Mouse (Mus musculus) limb, embryonic 12.5 days (tissue): ENCODE data around the gene Sik2. TPM values are rescaled to one million over a fixed set of nuclear protein-coding genes. Genes with fewer than 3 reads are reported as not detected.

Source experiments
- ATAC-seq: fragments of 200-750 bp; cut with Nextera tagmentation; 2 replicates; pipeline ENCODE4 v1.8.0; 2017; ENCODE audit warnings: low read depth, moderate TSS enrichment; ENCODE audit not compliant: insufficient number of reproducible peaks, insufficient read depth, low FRiP score, low TSS enrichment
- H3K27ac ChIP-seq: fragments of 300-500 bp; sonication (generic); 2 replicates; pipeline ENCODE4 v1.5.1; 2016; ENCODE audit warnings: mild to moderate bottlenecking, moderate library complexity
- H3K27me3 ChIP-seq: fragments of 300-500 bp; sonication (generic); 2 replicates; pipeline ENCODE4 v1.6.1; 2016; ENCODE audit warnings: mild to moderate bottlenecking, moderate library complexity
- H3K36me3 ChIP-seq: fragments of 300-500 bp; sonication (generic); 2 replicates; pipeline ENCODE4 v1.6.1; 2016; ENCODE audit warnings: mild to moderate bottlenecking, moderate library complexity
- H3K4me1 ChIP-seq: fragments of 300-500 bp; sonication (generic); replicated peaks from 2 replicates; pipeline ENCODE4 v1.6.1; 2016
- H3K4me2 ChIP-seq: fragments of 300-500 bp; sonication (generic); 2 replicates; pipeline ENCODE4 v1.6.1; 2016; ENCODE audit warnings: mild to moderate bottlenecking, moderate library complexity
- H3K4me3 ChIP-seq: fragments of 300-500 bp; sonication (generic); replicated peaks from 2 replicates; pipeline ENCODE4 v1.5.1; 2016; ENCODE audit warnings: mild to moderate bottlenecking
- H3K9ac ChIP-seq: fragments of 300-500 bp; sonication (generic); replicated peaks from 2 replicates; pipeline ENCODE4 v1.6.1; 2016; ENCODE audit warnings: mild to moderate bottlenecking, moderate library complexity
- H3K9me3 ChIP-seq: fragments of 300-500 bp; sonication (generic); 2 replicates; pipeline ENCODE4 v1.6.1; 2016; ENCODE audit warnings: mild to moderate bottlenecking, moderate library complexity
- whole genome bisulfite sequencing: fragments of 180-500 bp; shearing (Covaris S2); methylation state at CpG from one replicate; pipeline ENCODE4 v1.1.7; 2016; 5-methylcytosine and 5-hydroxymethylcytosine counted together
- polyA plus RNA-seq: library from polyadenylated mRNA; unstranded; fragments of >200 nt; fragmentation: Nextera tagmentation; extraction: Ambion mirVana; gene quantifications from 2 replicates; pipeline ENCODE4 v1.2.1, GENCODE M21; 2016

The Sik2 gene
- polyA plus RNA-seq, 1 experiment from 2014 or later, result 16.9 TPM

GRCm38 (mm10) chr9:50884741-50885599 is 123.9 kb downstream of the Sik2 start:
- Histone ChIP-seq H3K27me3 (no peaks in the 10 kb centered on the region), H3K9me3 (no peaks in the 10 kb centered on the region), H3K27ac (peak overlapping the region; percentile 72), H3K9ac (no peak overlapping the region), H3K4me1 (peaks cover 29% of the 10 kb centered on the region), H3K36me3 (peaks cover 40% of the 10 kb centered on the region), H3K4me3 (no peak overlapping the region), H3K4me2 (no peak overlapping the region)
- no peak for ATAC-seq
- 65% methylated on average over 10 of the region's 10 CpGs for WGBS

- H3K4me2 ChIP-seq, result no peak overlapping the region
- WGBS, result 83% methylated on average over 8 of the region's 8 CpGs
These were observed 124.8 kb downstream of the Sik2 start for GRCm38 (mm10) chr9:50884093-50884492.

GRCm38 (mm10) chr9:50882183-50882582 is 126.7 kb downstream of the Sik2 start:
- Histone ChIP-seq H3K36me3 (peaks cover 68% of the 10 kb centered on the region), H3K27ac (no peak overlapping the region), H3K9ac (no peak overlapping the region), H3K4me2 (no peak overlapping the region), H3K4me1 (peaks cover 25% of the 10 kb centered on the region), H3K9me3 (no peaks in the 10 kb centered on the region), H3K27me3 (no peaks in the 10 kb centered on the region), H3K4me3 (no peak overlapping the region)
- WGBS, result 92% methylated on average over 2 of the region's 2 CpGs
- no peak for ATAC-seq

More at GRCm38 (mm10) chr9:50884093-50884492, 124.8 kb downstream of the Sik2 start:
- peak overlapping the region; percentile 72; the same call in 1 of the 2 replicates for H3K27ac ChIP-seq
- no peaks in the 10 kb centered on the region for H3K9me3 ChIP-seq
- H3K4me1 ChIP-seq, result peaks cover 29% of the 10 kb centered on the region
- H3K36me3 ChIP-seq, result peaks cover 49% of the 10 kb centered on the region
- H3K27me3 ChIP-seq, result no peaks in the 10 kb centered on the region
- no peak overlapping the region for H3K4me3 ChIP-seq
- ATAC-seq, result no peak
- H3K9ac ChIP-seq, result no peak overlapping the region

GRCm38 (mm10) chr9:50877431-50877830 is 131.4 kb downstream of the Sik2 start:
- Histone ChIP-seq H3K36me3 (peaks cover 96% of the 10 kb centered on the region), H3K4me1 (no peaks in the 10 kb centered on the region), H3K27me3 (no peaks in the 10 kb centered on the region), H3K9me3 (no peaks in the 10 kb centered on the region), H3K27ac (no peak overlapping the region), H3K9ac (no peak overlapping the region), H3K4me3 (no peak overlapping the region), H3K4me2 (no peak overlapping the region)
- 89% methylated on average over 3 of the region's 3 CpGs for WGBS
- no peak for ATAC-seq

DNA sequence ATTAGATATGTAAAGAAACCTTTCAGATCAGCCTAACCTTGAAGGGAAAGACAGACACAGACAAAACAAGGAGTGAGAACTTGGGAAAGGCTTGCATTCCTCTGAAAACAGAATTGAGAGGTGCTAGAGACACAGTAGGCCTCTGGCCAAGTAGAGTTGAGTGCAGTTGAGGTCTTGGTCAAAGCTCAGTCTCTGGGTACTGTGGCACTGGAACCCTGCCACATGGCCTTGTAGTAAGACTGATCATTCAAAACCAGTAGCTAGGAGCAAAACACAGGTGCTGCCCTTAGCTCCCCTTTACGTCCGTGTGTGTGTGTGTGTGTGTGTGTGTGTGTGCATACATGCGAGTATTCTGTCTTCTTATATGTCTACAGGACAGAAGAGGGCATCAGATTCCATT is 132.6 kb downstream of the Sik2 start:
- ATAC-seq, result no peak
- H3K36me3 ChIP-seq, result peaks cover 92% of the 10 kb centered on the region

DNA sequence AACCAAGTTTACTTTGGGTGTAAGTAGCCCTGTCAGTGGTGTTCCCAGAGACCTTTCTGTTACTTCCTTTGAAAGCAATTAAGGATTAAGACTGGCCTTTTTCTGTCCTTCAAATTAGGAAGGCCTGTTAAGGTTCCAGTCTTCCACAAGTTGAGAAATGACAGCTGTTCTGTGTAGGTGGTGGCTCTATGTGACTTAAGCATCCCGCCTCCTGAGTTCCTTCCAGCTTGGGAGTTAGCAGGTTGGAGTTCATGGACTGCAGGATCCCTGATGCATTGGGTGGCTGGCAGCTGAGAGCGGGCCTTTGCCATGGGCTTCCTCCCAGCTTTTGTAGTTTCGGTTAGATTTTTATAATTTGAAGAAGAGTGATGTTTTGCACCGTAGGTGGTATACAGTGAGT is 133.4 kb downstream of the Sik2 start:
- Histone ChIP-seq H3K4me3 (no peak overlapping the region), H3K36me3 (peaks cover 92% of the 10 kb centered on the region), H3K9me3 (no peaks in the 10 kb centered on the region), H3K4me2 (no peak overlapping the region), H3K4me1 (no peaks in the 10 kb centered on the region), H3K9ac (no peak overlapping the region), H3K27ac (no peak overlapping the region), H3K27me3 (no peaks in the 10 kb centered on the region)
- 96% methylated on average over 4 of the region's 4 CpGs for WGBS
- ATAC-seq, result no peak

More for the DNA sequence above, 132.6 kb downstream of the Sik2 start:
- Histone ChIP-seq H3K4me1 (no peaks in the 10 kb centered on the region), H3K4me2 (no peak overlapping the region), H3K27ac (no peak overlapping the region), H3K9me3 (no peaks in the 10 kb centered on the region), H3K4me3 (no peak overlapping the region), H3K27me3 (no peaks in the 10 kb centered on the region), H3K9ac (no peak overlapping the region)
- WGBS, result 92% methylated on average over 3 of the region's 3 CpGs

- H3K4me2 ChIP-seq, result no peak overlapping the region
- no peaks in the 10 kb centered on the region for H3K27me3 ChIP-seq
- H3K4me1 ChIP-seq, result no peaks in the 10 kb centered on the region
- no peaks in the 10 kb centered on the region for H3K9me3 ChIP-seq
- peaks cover 88% of the 10 kb centered on the region for H3K36me3 ChIP-seq
- WGBS, result 88% methylated on average over 6 of the region's 6 CpGs
- H3K4me3 ChIP-seq, result no peak overlapping the region
- H3K9ac ChIP-seq, result no peak overlapping the region
- ATAC-seq, result no peak
- H3K27ac ChIP-seq, result no peak overlapping the region
These were observed 134.8 kb downstream of the Sik2 start for GRCm38 (mm10) chr9:50874031-50874430.

DNA sequence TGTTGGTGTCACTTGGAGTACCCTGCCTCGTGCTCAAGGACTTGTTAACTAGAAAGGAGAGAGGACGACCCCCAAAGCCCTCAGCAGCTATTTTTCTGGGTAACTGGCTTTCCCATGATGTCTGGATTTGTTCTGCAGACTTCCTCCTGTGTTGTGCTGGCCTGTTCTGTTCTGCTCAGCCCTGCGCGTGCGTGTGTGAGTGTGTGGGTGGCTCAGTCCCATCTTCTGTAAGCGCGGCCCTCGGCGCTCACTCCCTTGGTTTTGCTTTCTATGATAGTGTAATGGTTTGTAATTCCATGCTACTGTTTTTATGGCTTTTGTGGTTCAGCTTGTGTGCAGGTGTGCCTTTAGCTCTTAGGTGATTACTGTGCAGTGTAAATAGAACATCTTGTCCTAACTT is 135.7 kb downstream of the Sik2 start:
- Histone ChIP-seq H3K27me3 (no peaks in the 10 kb centered on the region), H3K27ac (no peak overlapping the region), H3K4me2 (no peak overlapping the region), H3K9ac (no peak overlapping the region), H3K9me3 (no peaks in the 10 kb centered on the region), H3K4me3 (no peak overlapping the region), H3K4me1 (no peaks in the 10 kb centered on the region), H3K36me3 (peaks cover 88% of the 10 kb centered on the region)
- no peak for ATAC-seq
- 91% methylated on average over 9 of the region's 9 CpGs for WGBS

DNA sequence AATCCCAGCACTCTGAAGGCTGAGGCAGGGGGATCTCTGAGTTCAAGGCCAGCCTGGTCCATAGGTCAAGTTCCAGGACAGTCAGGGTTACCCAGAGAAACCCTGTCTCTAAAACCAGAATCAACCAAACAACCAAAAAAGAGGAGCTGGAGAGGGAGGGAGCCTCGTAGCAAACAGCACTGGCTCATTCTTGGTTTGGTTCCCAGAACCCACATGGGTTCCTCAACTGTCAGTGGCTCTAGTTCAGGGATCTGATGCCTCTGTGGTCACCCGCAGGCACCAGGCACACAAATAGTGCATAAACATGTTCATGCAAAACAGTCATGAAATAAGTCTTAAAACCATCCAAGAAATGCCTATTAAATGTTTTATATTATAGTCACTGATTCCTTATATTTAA is 140.7 kb downstream of the Sik2 start:
- no peak overlapping the region for H3K4me3 ChIP-seq
- peaks cover 88% of the 10 kb centered on the region for H3K36me3 ChIP-seq
- 90% methylated on average over 2 of the region's 2 CpGs for WGBS
- no peak overlapping the region for H3K27ac ChIP-seq
- H3K9me3 ChIP-seq, result no peaks in the 10 kb centered on the region
- H3K9ac ChIP-seq, result no peak overlapping the region
- H3K4me2 ChIP-seq, result no peak overlapping the region
- ATAC-seq, result no peak
- H3K4me1 ChIP-seq, result no peaks in the 10 kb centered on the region
- no peaks in the 10 kb centered on the region for H3K27me3 ChIP-seq

DNA sequence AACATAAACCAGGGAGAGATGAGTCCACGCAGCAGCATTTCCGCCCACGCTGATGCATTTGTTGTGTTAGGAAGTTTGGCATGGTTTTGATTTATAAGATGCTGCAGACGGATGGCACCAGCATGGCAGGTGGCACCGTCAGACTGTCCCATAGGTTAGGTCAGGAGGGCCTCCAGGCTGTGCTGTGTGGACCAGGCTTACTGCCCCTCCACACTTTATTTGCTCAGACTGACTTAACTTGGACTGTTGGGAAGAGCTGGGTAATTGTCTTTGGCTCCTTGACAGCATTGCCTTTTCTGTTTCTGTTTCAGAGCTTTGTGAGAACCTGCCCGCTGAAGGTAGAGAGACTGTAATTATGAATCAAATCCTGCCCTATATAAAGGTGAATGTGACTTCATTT is 141.9 kb downstream of the Sik2 start:
- H3K27ac ChIP-seq, result no peak overlapping the region
- no peak for ATAC-seq
- no peak overlapping the region for H3K9ac ChIP-seq
- peaks cover 89% of the 10 kb centered on the region for H3K36me3 ChIP-seq
- H3K27me3 ChIP-seq, result no peaks in the 10 kb centered on the region
- H3K9me3 ChIP-seq, result no peaks in the 10 kb centered on the region
- H3K4me2 ChIP-seq, result no peak overlapping the region
- 91% methylated on average over 6 of the region's 6 CpGs for WGBS
- H3K4me3 ChIP-seq, result no peak overlapping the region
- H3K4me1 ChIP-seq, result no peaks in the 10 kb centered on the region

DNA sequence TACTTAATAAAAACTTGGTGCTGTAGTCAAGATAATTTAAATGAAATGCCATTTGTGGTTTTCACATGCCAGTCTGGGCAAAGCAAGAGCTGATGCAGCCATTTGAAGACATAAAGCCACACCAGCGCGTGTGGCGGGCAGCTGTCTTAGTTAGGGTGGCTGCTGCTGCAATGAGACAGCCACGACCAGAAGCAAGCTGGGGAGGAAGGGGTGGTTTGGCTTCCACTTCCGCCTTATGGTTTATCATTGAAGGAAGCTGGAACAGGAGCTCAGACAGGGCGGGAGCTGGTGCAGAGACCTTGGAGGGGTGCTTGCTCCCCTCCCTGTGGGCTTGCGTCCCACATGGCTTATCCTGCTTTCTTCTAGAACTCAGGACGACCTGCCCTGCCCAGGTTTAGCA is 143.1 kb downstream of the Sik2 start:
- no peaks in the 10 kb centered on the region for H3K27me3 ChIP-seq
- H3K27ac ChIP-seq, result no peak overlapping the region
- H3K9me3 ChIP-seq, result no peaks in the 10 kb centered on the region
- H3K36me3 ChIP-seq, result peaks cover 96% of the 10 kb centered on the region
- H3K4me3 ChIP-seq, result no peak overlapping the region
- ATAC-seq, result no peak
- H3K4me2 ChIP-seq, result no peak overlapping the region
- no peak overlapping the region for H3K9ac ChIP-seq
- H3K4me1 ChIP-seq, result no peaks in the 10 kb centered on the region
- WGBS, result 85% methylated on average over 8 of the region's 8 CpGs

- Histone ChIP-seq H3K9me3 (no peaks in the 10 kb centered on the region), H3K27me3 (no peaks in the 10 kb centered on the region), H3K36me3 (peaks cover 96% of the 10 kb centered on the region), H3K9ac (no peak overlapping the region), H3K27ac (no peak overlapping the region), H3K4me1 (no peaks in the 10 kb centered on the region), H3K4me2 (no peak overlapping the region), H3K4me3 (no peak overlapping the region)
- WGBS, result 89% methylated on average over 5 of the region's 5 CpGs
- ATAC-seq, result no peak
These were observed 144.0 kb downstream of the Sik2 start for GRCm38 (mm10) chr9:50864877-50865276.
